Mouse (Mus musculus): ENCODE measurements around the gene Hoxb7. TPM values are rescaled to one million over a fixed set of nuclear protein-coding genes. Genes with fewer than 3 reads are reported as not detected.

Hoxb7 gene
- polyA plus RNA-seq, 2 experiments: 0.02 to 0.19 TPM

GRCm38 (mm10) chr11:96259511-96259910 lies 26.9 kb upstream of the Hoxb7 start:
- DNase-seq (ENCODE audit: low read depth in 3 of 3, low spot score in 3 of 3): no peak
- H3K4me3 ChIP-seq (ENCODE audit: insufficient read depth in 1 of 2, low read depth in 2 of 2, low read length in 2 of 2): no peak overlapping the region
- no peak for ATAC-seq (ENCODE audit: insufficient read depth)

DNA sequence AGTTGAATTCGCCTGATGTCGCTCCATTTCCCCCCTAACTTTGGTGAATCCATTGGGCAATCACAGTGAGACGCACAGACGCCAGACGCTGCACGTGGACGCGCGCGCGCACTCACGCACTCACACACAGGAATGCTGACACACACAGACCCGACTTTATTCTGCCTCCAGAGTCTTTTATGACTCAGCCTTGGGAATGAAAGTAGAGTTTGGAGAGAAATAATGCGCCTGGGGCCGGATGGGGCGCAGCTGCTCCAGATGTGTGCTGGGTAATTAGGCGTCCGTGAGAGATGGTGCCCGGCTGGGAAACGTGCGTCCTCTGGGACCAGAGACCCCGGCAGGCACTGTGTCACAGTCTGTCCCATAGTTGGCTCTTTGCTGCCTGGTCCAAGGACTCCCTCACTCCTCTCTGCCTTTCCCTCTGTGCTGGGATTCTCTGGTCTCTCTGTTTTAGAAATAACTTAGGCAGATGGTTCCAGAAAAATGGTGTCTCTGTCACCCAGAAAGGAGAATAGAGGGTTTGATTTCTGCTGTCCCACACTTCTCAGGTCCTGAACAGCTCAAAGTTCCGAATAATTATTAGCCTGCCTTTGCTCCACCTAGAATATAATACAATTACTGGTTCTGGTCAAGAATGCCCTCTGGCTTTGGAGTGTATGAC lies 26.0 kb upstream of the Hoxb7 start:
- Histone ChIP-seq H3K4me3 (ENCODE audit: insufficient read depth in 1 of 2, low read depth in 2 of 2, low read length in 2 of 2) (no peak overlapping the region), H3K9me3 (ENCODE audit: control insufficient read depth, low read length) (no peaks in the 10 kb centered on the region), H3K9ac (replicated peaks) (no peak overlapping the region), H3K27ac (no peak overlapping the region), H3K4me1 (replicated peaks; ENCODE audit: control insufficient read depth in 2 of 2, insufficient read depth in 2 of 2, low read length in 1 of 2) (no peaks in the 10 kb centered on the region), H3K36me3 (replicated peaks; ENCODE audit: control insufficient read depth, insufficient read depth, low read depth) (no peaks in the 10 kb centered on the region), H3K27me3 (ENCODE audit: control insufficient read depth, insufficient read depth, low read length) (peaks cover 92% of the 10 kb centered on the region), H3K4me2 (ENCODE audit: low read depth) (no peak overlapping the region)
- ATAC-seq (ENCODE audit: insufficient read depth) (no peak), DNase-seq (ENCODE audit: low read depth in 3 of 3, low spot score in 3 of 3) (no peak)
- no peak for TF ChIP-seq EP300 (IDR thresholded peaks at IDR 0.05; ENCODE audit: low read depth)
- TF ChIP-seq CTCF (IDR thresholded peaks at IDR 0.05; ENCODE audit: low read depth): no peak
- 4% methylated on average over 23 of the region's 23 CpGs for WGBS (ENCODE audit: insufficient replicate concordance)

More at GRCm38 (mm10) chr11:96259511-96259910, 26.9 kb upstream of the Hoxb7 start:
- H3K4me1 ChIP-seq (replicated peaks; ENCODE audit: control insufficient read depth in 2 of 2, insufficient read depth in 2 of 2, low read length in 1 of 2): no peaks in the 10 kb centered on the region
- no peaks in the 10 kb centered on the region for H3K9me3 ChIP-seq (ENCODE audit: control insufficient read depth, low read length)
- H3K36me3 ChIP-seq (replicated peaks; ENCODE audit: control insufficient read depth, insufficient read depth, low read depth): no peaks in the 10 kb centered on the region
- 0% methylated on average over 1 of the region's 1 CpGs for WGBS (ENCODE audit: insufficient replicate concordance)
- H3K9ac ChIP-seq (replicated peaks): no peak overlapping the region
- H3K27me3 ChIP-seq (ENCODE audit: control insufficient read depth, insufficient read depth, low read length): peaks cover 94% of the 10 kb centered on the region
- TF ChIP-seq EP300 (IDR thresholded peaks at IDR 0.05; ENCODE audit: low read depth) (no peak), CTCF (IDR thresholded peaks at IDR 0.05; ENCODE audit: low read depth) (no peak)
- H3K27ac ChIP-seq: no peak overlapping the region
- no peak overlapping the region for H3K4me2 ChIP-seq (ENCODE audit: low read depth)

GRCm38 (mm10) chr11:96261323-96261890 lies 25.0 kb upstream of the Hoxb7 start:
- TF ChIP-seq EP300 (IDR thresholded peaks at IDR 0.05; ENCODE audit: low read depth): no peak
- peak; percentile 81 for TF ChIP-seq CTCF (IDR thresholded peaks at IDR 0.05; ENCODE audit: low read depth)
- Histone ChIP-seq H3K27ac (no peak overlapping the region), H3K36me3 (replicated peaks; ENCODE audit: control insufficient read depth, insufficient read depth, low read depth) (no peaks in the 10 kb centered on the region), H3K9ac (replicated peaks) (no peak overlapping the region), H3K4me1 (replicated peaks; ENCODE audit: control insufficient read depth in 2 of 2, insufficient read depth in 2 of 2, low read length in 1 of 2) (no peaks in the 10 kb centered on the region), H3K27me3 (ENCODE audit: control insufficient read depth, insufficient read depth, low read length) (peaks cover 91% of the 10 kb centered on the region), H3K9me3 (ENCODE audit: control insufficient read depth, low read length) (no peaks in the 10 kb centered on the region), H3K4me3 (ENCODE audit: insufficient read depth in 1 of 2, low read depth in 2 of 2, low read length in 2 of 2) (no peak overlapping the region), H3K4me2 (ENCODE audit: low read depth) (no peak overlapping the region)
- peak in 1 of 3 experiments; percentile 3 for DNase-seq (ENCODE audit: low read depth in 3 of 3, low spot score in 3 of 3)
- ATAC-seq (ENCODE audit: insufficient read depth): no peak
- 5% methylated on average over 24 of the region's 24 CpGs for WGBS (ENCODE audit: insufficient replicate concordance)

DNA sequence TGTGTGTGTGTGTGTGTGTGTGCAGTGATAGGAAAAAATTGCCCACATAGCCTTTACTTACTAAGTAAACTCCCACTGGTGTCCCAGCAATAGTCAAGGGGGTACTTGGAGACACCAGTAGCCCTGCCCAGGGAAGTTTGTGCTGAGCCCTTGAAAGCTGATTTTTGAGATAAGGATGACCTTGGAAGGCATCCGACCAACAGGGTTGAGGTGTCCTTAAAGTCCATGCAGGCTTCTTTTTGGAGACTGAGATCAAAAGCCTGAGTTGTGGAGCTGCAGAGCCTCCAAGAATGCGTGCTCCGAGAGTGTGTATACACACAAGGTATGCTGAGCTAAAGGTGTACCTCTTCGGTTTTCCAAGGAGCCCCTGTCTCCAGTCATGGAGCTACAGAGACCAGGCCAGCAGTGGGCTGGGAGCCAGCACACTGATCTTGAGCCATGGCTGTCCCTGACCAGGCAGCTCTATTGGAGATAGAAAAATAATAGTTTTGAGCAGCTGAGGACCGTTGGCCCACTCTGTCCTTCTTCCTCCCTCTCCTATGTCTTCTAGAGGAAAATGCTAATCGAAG lies 24.1 kb upstream of the Hoxb7 start:
- TF ChIP-seq EP300 (IDR thresholded peaks at IDR 0.05; ENCODE audit: low read depth) (no peak), CTCF (IDR thresholded peaks at IDR 0.05; ENCODE audit: low read depth) (no peak)
- H3K27ac ChIP-seq: no peak overlapping the region

GRCm38 (mm10) chr11:96263636-96264389 lies 22.6 kb upstream of the Hoxb7 start:
- ATAC-seq (ENCODE audit: insufficient read depth) (no peak), DNase-seq (ENCODE audit: low read depth in 3 of 3, low spot score in 3 of 3) (no peak)
- WGBS (ENCODE audit: insufficient replicate concordance): 3% methylated on average over 33 of the region's 33 CpGs
- H3K9me3 ChIP-seq (ENCODE audit: control insufficient read depth, low read length): no peaks in the 10 kb centered on the region
- no peak overlapping the region for H3K9ac ChIP-seq (replicated peaks)
- H3K27ac ChIP-seq: no peak overlapping the region
- TF ChIP-seq EP300 (IDR thresholded peaks at IDR 0.05; ENCODE audit: low read depth) (no peak), CTCF (IDR thresholded peaks at IDR 0.05; ENCODE audit: low read depth) (no peak)
- H3K36me3 ChIP-seq (replicated peaks; ENCODE audit: control insufficient read depth, insufficient read depth, low read depth): no peaks in the 10 kb centered on the region
- H3K4me2 ChIP-seq (ENCODE audit: low read depth): no peak overlapping the region
- H3K4me3 ChIP-seq (ENCODE audit: insufficient read depth in 1 of 2, low read depth in 2 of 2, low read length in 2 of 2): no peak overlapping the region
- H3K4me1 ChIP-seq (replicated peaks; ENCODE audit: control insufficient read depth in 2 of 2, insufficient read depth in 2 of 2, low read length in 1 of 2): no peaks in the 10 kb centered on the region
- peaks cover 93% of the 10 kb centered on the region for H3K27me3 ChIP-seq (ENCODE audit: control insufficient read depth, insufficient read depth, low read length)

More for the DNA sequence above, 24.1 kb upstream of the Hoxb7 start:
- Histone ChIP-seq H3K27me3 (ENCODE audit: control insufficient read depth, insufficient read depth, low read length) (peaks cover 93% of the 10 kb centered on the region), H3K9me3 (ENCODE audit: control insufficient read depth, low read length) (no peaks in the 10 kb centered on the region), H3K4me3 (ENCODE audit: insufficient read depth in 1 of 2, low read depth in 2 of 2, low read length in 2 of 2) (no peak overlapping the region), H3K9ac (replicated peaks) (no peak overlapping the region), H3K4me1 (replicated peaks; ENCODE audit: control insufficient read depth in 2 of 2, insufficient read depth in 2 of 2, low read length in 1 of 2) (no peaks in the 10 kb centered on the region), H3K36me3 (replicated peaks; ENCODE audit: control insufficient read depth, insufficient read depth, low read depth) (no peaks in the 10 kb centered on the region), H3K4me2 (ENCODE audit: low read depth) (no peak overlapping the region)
- ATAC-seq (ENCODE audit: insufficient read depth): no peak
- 20% methylated on average over 6 of the region's 6 CpGs for WGBS (ENCODE audit: insufficient replicate concordance)
- no peak for DNase-seq (ENCODE audit: low read depth in 3 of 3, low spot score in 3 of 3)

Measured in liver, embryonic 14.5 days (tissue).